Mouse (Mus musculus): ENCODE measurements around the gene Hoxb7.

The Hoxb7 gene

GRCm38 (mm10) chr11:96267021-96267920 lies 19.2 kb upstream of the Hoxb7 start:
- no peak for ATAC-seq (ENCODE audit: insufficient number of reproducible peaks, low FRiP score, low TSS enrichment)

DNA sequence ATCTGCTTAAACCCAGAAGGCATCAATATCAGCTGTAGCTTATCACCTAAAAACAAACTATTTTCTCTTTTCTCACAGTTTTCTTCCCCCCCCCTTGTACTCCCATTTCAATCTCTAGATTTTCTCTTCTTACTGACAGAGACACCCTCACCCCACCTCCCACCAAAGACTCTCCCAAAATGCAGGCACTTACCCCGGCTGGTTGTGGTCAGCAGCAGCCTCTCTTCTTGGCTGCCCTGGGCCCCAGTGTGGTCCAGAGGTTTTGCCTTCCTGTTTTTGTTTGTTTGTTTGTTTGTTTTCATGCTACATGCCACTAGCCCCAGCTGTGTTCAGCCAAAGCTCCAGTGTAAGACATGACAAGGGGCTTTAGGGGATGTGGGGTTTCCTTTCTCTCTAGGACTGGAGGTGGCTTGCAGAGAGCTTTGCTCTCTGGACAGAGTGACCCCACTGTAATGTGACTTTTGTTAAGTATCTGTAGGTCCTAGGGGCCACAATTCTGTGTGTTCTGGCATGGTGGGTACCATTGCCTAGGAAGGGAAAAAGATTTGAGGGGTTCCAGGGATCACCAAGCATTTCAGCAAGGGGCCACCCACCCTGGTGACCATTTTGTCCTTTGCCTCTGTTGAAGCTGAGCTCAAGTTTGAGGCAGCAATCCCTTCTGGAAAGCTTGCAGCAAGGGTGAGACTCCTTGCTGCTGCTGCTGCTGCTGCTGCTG lies 18.2 kb upstream of the Hoxb7 start:
- no peak for ATAC-seq (ENCODE audit: insufficient number of reproducible peaks, low FRiP score, low TSS enrichment)

DNA sequence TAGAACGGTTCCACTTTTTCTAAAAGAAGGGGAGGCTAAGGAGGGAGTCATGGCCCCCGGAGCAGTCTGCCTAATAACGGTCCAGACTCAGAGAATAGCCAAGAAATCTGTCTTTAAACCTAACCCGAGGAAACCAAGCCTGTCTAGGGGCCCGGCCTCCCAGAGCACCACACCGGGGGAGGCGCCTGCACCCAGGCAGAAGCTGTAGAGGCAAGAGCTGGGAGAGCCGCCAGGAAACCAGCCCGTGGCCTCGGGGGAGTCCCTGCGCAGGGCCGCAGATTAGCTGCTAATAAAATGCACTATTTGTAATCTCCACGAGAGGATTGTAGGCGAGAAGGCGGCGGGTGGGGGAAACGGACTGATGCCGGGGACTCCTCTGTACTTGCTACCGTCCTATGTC lies 16.6 kb upstream of the Hoxb7 start:
- ATAC-seq (ENCODE audit: insufficient number of reproducible peaks, low FRiP score, low TSS enrichment): no peak

DNA sequence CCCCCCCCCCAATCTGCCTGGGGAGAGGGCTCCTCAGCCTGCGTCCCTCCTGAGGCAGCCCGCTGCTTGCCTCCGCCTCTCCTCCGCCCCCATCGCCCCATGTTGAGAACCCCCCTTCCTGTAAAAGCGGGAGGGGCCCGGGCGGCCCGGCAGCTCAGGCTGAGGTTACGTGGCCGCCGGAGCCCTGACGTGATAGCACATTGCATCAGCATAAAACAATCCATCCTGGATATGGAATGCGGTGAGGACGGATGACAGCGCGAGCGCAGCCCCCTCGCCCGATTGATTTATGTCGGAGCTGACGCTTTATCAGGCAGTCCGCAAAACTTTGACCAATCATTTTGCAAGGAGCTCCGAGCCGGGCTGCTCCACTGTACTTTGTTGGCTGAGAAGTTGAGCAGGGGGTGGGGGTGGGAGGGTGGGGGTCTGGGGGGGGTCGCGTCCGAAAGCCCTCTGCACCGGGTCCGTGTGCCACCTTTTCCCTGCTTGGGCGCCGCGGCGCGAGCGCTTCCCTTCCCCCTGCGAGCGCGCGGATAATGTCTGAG lies 15.4 kb upstream of the Hoxb7 start, which contains the start of gene Hoxb9:
Gene Hoxb9 (plus strand): TSS at position 462 of the 545 bp plus-strand sequence.
- ATAC-seq (ENCODE audit: insufficient number of reproducible peaks, low FRiP score, low TSS enrichment): no peak

- ATAC-seq (ENCODE audit: insufficient number of reproducible peaks, low FRiP score, low TSS enrichment): no peak
Observed at GRCm38 (mm10) chr11:96271541-96272011, 14.8 kb upstream of the Hoxb7 start.

DNA sequence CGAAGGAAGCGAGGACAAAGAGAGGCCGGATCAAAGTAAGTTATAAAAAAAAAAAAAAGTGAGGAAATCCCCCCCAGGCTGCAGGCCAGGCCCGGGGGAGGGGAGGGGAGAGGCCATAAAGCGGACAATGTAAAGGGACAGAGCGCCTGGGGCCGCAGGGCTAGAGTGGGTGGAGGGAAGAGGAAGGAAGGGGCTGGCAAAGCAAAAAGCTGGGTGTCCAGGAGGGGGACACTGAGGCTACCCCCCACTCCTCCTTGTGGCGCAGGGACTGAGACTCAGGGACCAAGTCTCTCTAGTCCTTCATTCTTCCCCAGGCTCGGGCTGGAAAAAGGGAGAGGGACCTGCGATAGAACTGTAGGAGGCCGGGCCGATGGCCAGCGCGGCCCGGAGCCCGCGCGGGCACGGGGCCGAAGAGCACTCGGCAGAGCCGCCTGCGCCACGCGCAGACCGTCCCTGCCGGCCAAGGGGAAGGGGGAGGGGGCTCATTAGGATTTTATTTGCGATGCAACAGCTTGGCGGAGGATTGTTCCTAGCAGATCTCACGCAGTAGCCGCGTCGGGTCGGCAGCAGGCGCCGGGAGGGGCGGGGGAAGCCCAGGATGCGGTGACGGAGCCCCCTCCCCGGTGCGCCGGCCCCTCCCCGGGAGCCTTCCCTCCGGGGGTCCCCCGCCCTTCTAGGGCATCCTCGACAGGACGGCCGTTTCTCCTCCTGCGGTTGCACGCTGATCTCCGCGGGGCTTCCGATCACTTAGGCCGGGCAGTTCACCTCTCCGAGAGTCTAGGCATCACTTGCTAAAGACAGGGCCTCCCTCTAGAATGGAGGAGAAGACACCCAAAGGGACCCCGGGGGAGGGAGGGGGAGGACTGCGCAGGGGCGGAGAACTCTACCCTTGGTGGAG lies 14.2 kb upstream of the Hoxb7 start:
- ATAC-seq (ENCODE audit: insufficient number of reproducible peaks, low FRiP score, low TSS enrichment): no peak; the same call in 1 of the 2 replicates

DNA sequence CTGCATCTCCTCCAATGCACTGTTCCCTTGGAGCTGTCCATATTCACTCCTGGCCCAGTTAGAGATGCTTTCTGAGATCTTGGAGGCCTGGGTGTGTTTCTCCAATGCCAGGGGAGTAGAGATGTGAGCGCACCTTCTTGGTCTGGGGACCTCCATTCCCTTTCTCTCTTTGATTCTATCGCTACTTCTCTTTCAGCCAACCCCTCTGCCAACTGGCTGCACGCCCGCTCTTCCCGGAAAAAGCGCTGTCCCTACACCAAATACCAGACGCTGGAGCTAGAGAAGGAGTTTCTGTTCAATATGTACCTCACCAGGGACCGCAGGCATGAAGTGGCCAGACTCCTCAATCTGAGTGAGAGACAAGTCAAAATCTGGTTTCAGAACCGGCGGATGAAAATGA lies 12.0 kb upstream of the Hoxb7 start:
- ATAC-seq (ENCODE audit: insufficient number of reproducible peaks, low FRiP score, low TSS enrichment): no peak

- no peak for ATAC-seq (ENCODE audit: insufficient number of reproducible peaks, low FRiP score, low TSS enrichment)
Observed at GRCm38 (mm10) chr11:96275896-96276295, 10.5 kb upstream of the Hoxb7 start.

- no peak for ATAC-seq (ENCODE audit: insufficient number of reproducible peaks, low FRiP score, low TSS enrichment)
Observed at GRCm38 (mm10) chr11:96277151-96278044, 9.0 kb upstream of the Hoxb7 start.

GRCm38 (mm10) chr11:96278324-96278723 lies 8.1 kb upstream of the Hoxb7 start:
- no peak for ATAC-seq (ENCODE audit: insufficient number of reproducible peaks, low FRiP score, low TSS enrichment)

DNA sequence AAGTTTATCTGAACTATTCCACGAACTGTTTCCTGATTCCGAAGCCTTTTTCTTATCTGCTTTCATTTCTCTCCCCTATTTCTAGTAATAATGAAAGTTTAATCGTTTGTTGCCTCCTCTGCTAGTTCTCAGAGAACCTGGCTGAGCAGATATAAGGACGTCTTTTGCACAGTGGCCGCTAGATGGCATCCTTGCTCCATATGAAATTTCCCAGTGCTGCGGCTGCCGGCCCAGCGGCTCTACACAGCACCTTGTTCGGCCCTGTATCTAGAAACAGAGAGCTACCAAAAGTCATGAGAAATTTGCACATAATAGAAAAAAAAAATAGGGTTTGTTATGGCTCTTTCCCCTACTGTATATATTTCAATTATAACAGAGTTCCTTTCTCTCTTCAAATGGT lies 7.7 kb upstream of the Hoxb7 start:
- ATAC-seq (ENCODE audit: insufficient number of reproducible peaks, low FRiP score, low TSS enrichment): no peak

DNA sequence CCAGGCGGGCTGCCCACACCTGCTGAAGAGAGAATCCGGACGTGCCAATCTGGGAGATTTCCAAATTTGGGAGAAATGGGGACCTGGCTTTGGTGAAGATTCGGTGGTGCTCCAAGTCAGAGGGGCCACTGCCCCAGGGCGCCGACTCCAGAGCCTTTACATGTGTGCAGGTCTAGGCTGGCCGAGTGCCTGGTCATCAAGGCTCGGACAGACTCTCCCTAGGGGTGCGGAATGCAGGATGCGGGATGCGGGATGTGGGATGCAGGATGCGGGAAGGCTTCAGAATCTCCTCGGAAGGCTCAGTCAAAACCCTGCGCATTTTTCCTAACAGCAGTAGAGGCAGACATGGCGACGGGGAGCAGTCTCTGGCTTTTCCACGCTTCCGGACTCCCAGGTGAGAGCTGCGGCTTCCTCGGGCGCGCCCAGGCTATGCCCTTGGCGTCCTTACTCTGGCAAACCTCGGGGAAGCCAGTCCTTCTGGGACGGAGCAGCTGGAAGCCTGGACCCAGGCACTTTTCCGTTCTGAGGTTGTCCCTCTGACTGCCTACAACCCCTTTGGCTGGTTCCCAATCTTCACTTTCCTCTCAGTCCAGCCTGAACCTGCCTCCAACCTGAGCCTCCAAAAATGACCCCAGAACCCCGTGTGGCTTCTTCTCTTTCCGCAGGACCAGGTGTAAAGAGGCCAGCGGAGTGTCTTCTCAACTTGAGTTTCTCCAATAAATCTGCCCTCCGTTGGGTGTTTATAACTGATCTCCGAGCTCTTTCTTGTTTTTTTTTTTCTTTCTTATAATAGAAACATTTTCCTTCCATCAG lies 6.8 kb upstream of the Hoxb7 start:
- no peak for ATAC-seq (ENCODE audit: insufficient number of reproducible peaks, low FRiP score, low TSS enrichment)

- no peak for ATAC-seq (ENCODE audit: insufficient number of reproducible peaks, low FRiP score, low TSS enrichment)
Observed at GRCm38 (mm10) chr11:96280399-96281378, 5.7 kb upstream of the Hoxb7 start.

DNA sequence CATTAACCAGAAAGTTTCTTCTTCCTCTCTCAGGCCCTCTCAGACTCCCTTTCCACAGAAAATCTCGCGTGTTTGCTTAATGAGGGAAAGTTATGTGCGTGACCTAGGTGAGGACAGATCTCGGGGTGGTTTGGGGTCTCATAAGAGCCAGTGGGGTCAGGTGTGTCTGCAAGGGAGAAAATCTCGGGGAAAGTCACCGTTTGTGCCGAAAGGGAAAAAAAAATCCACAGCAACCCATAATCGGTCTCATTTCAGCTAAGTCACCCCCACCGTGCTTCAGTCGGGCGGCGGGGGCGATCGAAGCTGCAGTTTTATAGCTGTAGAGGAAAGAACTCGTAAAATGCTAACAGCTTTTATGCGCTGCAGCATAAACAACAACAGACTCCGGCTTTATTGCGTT lies 5.0 kb upstream of the Hoxb7 start:
- no peak for ATAC-seq (ENCODE audit: insufficient number of reproducible peaks, low FRiP score, low TSS enrichment)

DNA sequence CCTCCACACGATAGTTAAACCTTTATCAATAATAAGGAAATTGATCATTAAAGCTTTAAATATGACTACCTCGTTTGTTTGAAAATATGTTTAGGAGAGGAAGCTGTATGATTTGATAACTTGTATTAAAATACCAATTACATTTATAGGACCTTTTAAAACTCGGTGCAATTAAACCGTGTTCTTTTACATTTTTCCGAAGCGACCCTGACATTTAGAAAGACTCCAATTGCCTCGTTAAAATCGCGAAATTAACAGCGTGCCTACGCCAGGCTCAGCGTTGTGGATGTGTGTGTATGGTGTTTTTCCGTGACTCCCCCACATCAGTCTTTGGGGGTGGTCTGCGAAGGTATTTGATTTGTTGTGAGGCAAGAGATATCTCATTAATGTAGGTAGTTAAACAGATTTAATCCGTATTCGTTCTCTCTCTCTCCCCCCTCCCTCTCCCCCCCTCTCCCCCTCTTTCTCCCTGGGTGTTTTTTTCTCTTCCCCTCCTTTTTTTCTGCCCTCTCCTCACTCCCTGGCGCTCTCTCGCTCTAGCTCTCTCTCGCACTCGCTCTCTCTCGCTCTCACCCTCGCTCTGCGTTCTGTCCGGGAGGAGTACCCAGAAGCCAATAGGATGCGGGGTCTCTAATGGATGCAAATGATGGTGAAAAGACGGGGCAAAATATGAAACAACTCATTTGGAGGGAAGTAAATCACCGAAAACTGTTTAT lies 4.4 kb upstream of the Hoxb7 start, which contains the start of gene Hoxb8:
Gene Hoxb8 (plus strand): TSS at position 51 of the 716 bp plus-strand sequence.
- no peak for ATAC-seq (ENCODE audit: insufficient number of reproducible peaks, low FRiP score, low TSS enrichment)

GRCm38 (mm10) chr11:96282795-96283430 lies 3.5 kb upstream of the Hoxb7 start:
- ATAC-seq (ENCODE audit: insufficient number of reproducible peaks, low FRiP score, low TSS enrichment): no peak

Measured in cerebellum, adult (tissue).